Mouse (Mus musculus): ENCODE data around the gene Dock11. TPM values are rescaled to one million over a fixed set of nuclear protein-coding genes. Genes with fewer than 3 reads are reported as not detected.

Dock11 gene
- 1 to 10 TPM; 5.7 to 6.7 TPM for total RNA-seq (2021)
- long read RNA-seq, experiment 1, full-length matches to known transcripts, result 3 of 6 reads
- long read RNA-seq, experiment 1, partial matches to known transcripts, result 1 of 6 reads
- long read RNA-seq, experiment 1, other reads (novel, unspliced or antisense), result 2 of 6 reads
- long read RNA-seq, experiment 2, partial matches to known transcripts, result 0 of 1 reads
- long read RNA-seq, experiment 2, other reads (novel, unspliced or antisense), result 1 of 1 reads

- intact Hi-C loops (cut with DNase I), result no loop called here
- DNase-seq (ENCODE audit: extremely low spot score in 1 of 2, low spot score in 2 of 2), result peak; percentile 41 to 50
- TF ChIP-seq CTCF (IDR thresholded peaks at IDR 0.05), result no peak
- Histone ChIP-seq H3K4me3 (peak within 1 kb of the TSS; percentile 55), H3K27ac (no peak within 1 kb of the TSS)
Measured at GRCm38 (mm10) chrX:35888087-35888895, at the start of gene Dock11. TSS of gene Dock11 (plus strand) at chrX:35888832.

GRCm38 (mm10) chrX:35879703-35880102 is 8.9 kb upstream of the Dock11 start:
- intact Hi-C loops (cut with DNase I), result loop anchor here (2.0 kb wide), 1 partner anchor 117 kb away; no protein-coding TSS in a partner anchor
- no peak for DNase-seq (ENCODE audit: extremely low spot score in 1 of 2, low spot score in 2 of 2)
- TF ChIP-seq CTCF (IDR thresholded peaks at IDR 0.05), result peak; percentile 24
- Histone ChIP-seq H3K4me3 (no peak overlapping the region), H3K27ac (no peak overlapping the region)

- TF ChIP-seq CTCF (IDR thresholded peaks at IDR 0.05), result no peak
- Histone ChIP-seq H3K4me3 (peak overlapping the region; percentile 55), H3K27ac (no peak overlapping the region)
- DNase-seq (ENCODE audit: extremely low spot score in 1 of 2, low spot score in 2 of 2), result peak; percentile 9 to 11
- intact Hi-C loops (cut with DNase I), result no loop called here
Measured at GRCm38 (mm10) chrX:35888945-35889799, 540 bp downstream of the Dock11 start.

- H3K27ac ChIP-seq, result no peak overlapping the region
- no peak for TF ChIP-seq CTCF (IDR thresholded peaks at IDR 0.05)
- H3K4me3 ChIP-seq, result peak overlapping the region; percentile 55
- DNase-seq (ENCODE audit: extremely low spot score in 1 of 2, low spot score in 2 of 2), result peak in 1 of 2 experiments; percentile 9
- intact Hi-C loops (cut with DNase I), result no loop called here
Measured at GRCm38 (mm10) chrX:35889800-35890106, 1.1 kb downstream of the Dock11 start.

- intact Hi-C loops (cut with DNase I), result no loop called here
- no peak for DNase-seq (ENCODE audit: extremely low spot score in 1 of 2, low spot score in 2 of 2)
- no peak for TF ChIP-seq CTCF (IDR thresholded peaks at IDR 0.05)
- no peak overlapping the region for H3K27ac ChIP-seq
- H3K4me3 ChIP-seq, result no peak overlapping the region
Measured at GRCm38 (mm10) chrX:35891534-35892125, 3.0 kb downstream of the Dock11 start.

- H3K27ac ChIP-seq, result no peak overlapping the region
- no peak overlapping the region for H3K4me3 ChIP-seq
- DNase-seq (ENCODE audit: extremely low spot score in 1 of 2, low spot score in 2 of 2), result no peak
- no peak for TF ChIP-seq CTCF (IDR thresholded peaks at IDR 0.05)
- intact Hi-C loops (cut with DNase I), result no loop called here
Measured at GRCm38 (mm10) chrX:35892377-35892776, 3.7 kb downstream of the Dock11 start.

- intact Hi-C loops (cut with DNase I), result no loop called here
- DNase-seq (ENCODE audit: extremely low spot score in 1 of 2, low spot score in 2 of 2), result no peak
- TF ChIP-seq CTCF (IDR thresholded peaks at IDR 0.05), result no peak
- no peak overlapping the region for H3K27ac ChIP-seq
- H3K4me3 ChIP-seq, result no peak overlapping the region
Measured at GRCm38 (mm10) chrX:35897648-35898500, 9.2 kb downstream of the Dock11 start.

- no peak for TF ChIP-seq CTCF (IDR thresholded peaks at IDR 0.05)
- DNase-seq (ENCODE audit: extremely low spot score in 1 of 2, low spot score in 2 of 2), result no peak
- Histone ChIP-seq H3K4me3 (no peak overlapping the region), H3K27ac (no peak overlapping the region)
- intact Hi-C loops (cut with DNase I), result no loop called here
Measured at GRCm38 (mm10) chrX:35898501-35898766, 9.8 kb downstream of the Dock11 start.

GRCm38 (mm10) chrX:35904352-35904751 is 15.7 kb downstream of the Dock11 start:
- intact Hi-C loops (cut with DNase I), result no loop called here
- TF ChIP-seq CTCF (IDR thresholded peaks at IDR 0.05), result no peak
- no peak overlapping the region for H3K27ac ChIP-seq
- no peak for DNase-seq (ENCODE audit: extremely low spot score in 1 of 2, low spot score in 2 of 2)
- H3K4me3 ChIP-seq, result no peak overlapping the region

- no peak for TF ChIP-seq CTCF (IDR thresholded peaks at IDR 0.05)
- H3K27ac ChIP-seq, result no peak overlapping the region
- DNase-seq (ENCODE audit: extremely low spot score in 1 of 2, low spot score in 2 of 2), result no peak
- intact Hi-C loops (cut with DNase I), result no loop called here
- H3K4me3 ChIP-seq, result no peak overlapping the region
Measured at GRCm38 (mm10) chrX:35906696-35907330, 18.2 kb downstream of the Dock11 start.

GRCm38 (mm10) chrX:35919558-35919957 is 30.9 kb downstream of the Dock11 start:
- TF ChIP-seq CTCF (IDR thresholded peaks at IDR 0.05), result no peak
- H3K27ac ChIP-seq, result no peak overlapping the region
- intact Hi-C loops (cut with DNase I), result no loop called here
- no peak overlapping the region for H3K4me3 ChIP-seq
- DNase-seq (ENCODE audit: extremely low spot score in 1 of 2, low spot score in 2 of 2), result no peak

All from left cerebral cortex, adult 2 months (tissue).